Mouse (Mus musculus): ENCODE results near the gene Fgf22.

- TF ChIP-seq CTCF (IDR thresholded peaks at IDR 0.05; ENCODE audit: control insufficient read depth, insufficient read depth, insufficient read length) = no peak
- TF ChIP-seq USF1 (IDR thresholded peaks at IDR 0.05; ENCODE audit: low read depth) = no peak
- no peak for TF ChIP-seq MAX (IDR thresholded peaks at IDR 0.05)
Measured at GRCm38 (mm10) chr10:79807826-79808225, 53.0 kb downstream of the Fgf22 start.
